Mouse (Mus musculus): ENCODE measurements around the gene Wnt3a.

Wnt3a gene

DNA sequence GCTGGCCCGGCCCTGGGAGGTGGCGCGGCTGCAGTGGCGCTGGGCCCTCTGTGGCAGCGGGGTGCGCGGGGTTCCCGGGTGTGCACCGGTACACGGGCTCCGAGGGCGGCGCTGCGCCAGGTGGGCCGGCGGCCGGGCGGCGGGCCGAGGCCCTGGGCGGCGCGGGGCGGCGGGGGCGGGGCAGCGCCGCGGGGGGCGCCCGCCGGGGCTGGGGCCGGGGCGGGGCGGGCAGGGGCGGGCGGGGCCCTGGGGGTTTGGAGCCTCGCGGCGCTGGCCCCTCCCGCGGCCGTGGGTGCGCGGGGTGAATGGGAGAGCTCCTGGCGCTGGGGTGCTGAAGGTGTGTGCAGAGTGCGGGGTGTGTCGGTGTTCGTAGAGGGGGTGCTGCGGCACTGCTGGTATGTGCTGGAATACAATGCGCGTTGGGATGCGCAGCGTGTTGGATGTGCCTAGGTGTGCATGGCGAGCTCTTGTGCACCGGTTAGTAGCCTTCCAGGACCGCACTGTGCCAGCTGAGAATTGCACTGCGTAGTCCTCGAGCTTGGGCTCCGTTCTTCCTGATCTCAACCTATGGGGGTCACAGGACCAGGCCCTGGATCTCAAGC, at the start of gene Wnt3a:
Wnt3a (minus strand) TSS at position 51 of the 602 bp plus-strand sequence.
- in situ Hi-C loops (cut with MboI) = no loop called here

DNA sequence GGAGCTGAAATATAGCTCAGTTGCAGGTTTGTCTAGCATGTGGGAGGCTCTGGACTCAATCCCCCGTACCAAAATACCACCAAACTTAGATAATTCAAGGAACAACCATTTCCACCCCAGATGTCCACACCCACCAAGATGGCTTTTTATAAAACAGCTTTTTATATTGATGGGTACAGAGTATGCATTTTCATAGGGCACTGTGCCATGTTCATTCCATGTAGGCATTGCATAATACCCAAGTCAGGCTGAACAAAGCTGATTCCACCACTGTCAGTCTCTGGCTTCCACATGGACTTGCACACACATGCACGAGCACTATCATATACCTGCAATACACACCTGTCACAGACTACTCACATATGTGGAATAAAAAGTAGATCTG, 48.2 kb upstream of the Wnt3a start:
- in situ Hi-C loops (cut with MboI) = no loop called here

DNA sequence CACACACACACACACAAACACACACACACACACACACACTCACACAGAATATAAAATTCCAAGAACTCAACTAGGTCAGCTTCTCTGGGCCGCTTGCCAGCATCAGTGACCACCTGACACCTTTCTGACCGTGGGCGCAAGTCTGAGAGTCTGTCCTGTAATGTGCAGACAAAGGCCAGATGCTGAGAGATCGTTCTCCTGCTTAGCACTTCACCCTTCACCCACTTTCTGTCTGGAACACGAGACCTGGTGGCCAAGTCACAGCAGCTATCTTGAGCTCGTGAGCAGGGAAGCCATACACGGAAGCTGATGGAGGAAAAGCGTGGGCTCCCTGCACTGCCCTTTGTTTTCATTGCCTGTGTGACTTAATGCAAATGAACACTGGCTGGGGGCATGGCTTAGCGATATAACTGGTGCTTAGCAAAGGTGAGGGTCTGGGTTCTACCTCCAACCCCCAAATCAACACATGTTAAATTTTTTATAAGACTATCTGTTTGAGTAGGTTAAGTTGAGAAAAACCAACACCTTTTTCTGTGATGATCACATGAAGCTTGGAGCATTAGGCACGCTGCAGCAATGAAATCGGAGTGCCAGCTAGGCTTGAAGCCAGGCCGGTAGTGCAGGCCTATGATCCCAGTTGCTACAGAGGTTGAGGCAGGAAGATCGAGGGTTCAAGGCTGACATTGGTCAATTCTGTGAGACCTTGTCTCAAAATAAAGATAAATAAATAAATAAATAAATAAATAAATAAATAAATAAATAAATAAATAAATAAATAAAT, 47.6 kb upstream of the Wnt3a start:
- in situ Hi-C loops (cut with MboI) = no loop called here

DNA sequence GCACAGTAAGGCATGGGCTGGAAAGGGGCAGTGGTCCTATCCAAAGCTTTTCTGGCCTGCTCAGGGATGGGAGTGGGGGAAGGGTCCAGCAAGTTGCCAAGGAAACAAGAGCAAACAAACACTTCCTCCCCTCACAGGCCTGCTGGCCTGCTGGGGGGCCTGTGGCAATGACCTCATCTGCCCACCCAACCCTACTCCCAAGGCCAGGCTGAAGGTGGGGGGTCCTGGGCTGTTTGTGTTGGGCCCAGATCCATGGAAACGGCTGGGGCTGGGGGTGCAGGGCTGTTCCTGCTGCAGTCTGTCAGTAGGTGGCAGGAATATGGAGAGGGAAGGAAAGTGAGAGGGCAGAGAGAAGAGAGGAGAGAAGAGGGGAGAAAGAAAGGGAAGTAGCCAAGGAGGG, 45.8 kb upstream of the Wnt3a start:
- in situ Hi-C loops (cut with MboI) = no loop called here

DNA sequence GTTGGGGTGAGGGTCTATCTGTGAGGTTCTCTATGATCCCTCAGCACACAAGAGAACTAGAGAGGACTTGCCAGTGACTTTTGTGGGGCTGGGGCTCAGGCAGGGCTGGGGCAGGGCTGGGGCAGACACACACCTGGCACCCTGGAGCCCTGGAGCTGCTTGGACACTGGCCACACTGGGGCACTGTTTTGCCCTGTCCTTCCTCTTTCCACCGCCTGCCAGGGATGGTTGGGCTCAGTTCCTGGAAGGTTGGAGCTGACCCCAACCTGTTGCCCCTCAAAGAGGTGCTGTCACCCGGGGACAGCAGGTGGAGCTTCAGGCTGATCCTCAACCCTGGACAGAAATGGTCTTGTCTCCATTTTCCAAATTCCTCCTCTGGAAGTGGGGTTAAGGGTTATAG, 45.4 kb upstream of the Wnt3a start:
- in situ Hi-C loops (cut with MboI) = no loop called here

DNA sequence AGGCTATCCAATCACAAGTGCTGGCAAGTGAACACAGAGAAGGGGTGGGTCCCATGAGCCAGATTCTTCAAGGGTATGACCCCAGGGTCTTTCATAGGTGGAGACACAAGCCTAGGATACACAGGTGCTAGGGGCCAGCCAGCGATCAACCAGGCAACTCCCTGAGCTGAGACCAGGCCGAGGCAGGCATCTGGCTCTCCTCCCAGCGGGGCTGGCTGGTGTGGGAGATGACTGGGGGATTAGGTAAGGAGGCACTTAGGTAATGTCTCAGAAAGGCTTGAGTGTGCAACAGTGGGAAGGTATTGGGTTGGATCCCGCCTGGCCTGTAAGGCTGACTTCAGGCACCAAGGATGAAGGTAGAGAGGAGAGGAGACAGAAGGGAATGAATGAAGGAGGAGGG, 44.6 kb upstream of the Wnt3a start:
- in situ Hi-C loops (cut with MboI) = no loop called here

DNA sequence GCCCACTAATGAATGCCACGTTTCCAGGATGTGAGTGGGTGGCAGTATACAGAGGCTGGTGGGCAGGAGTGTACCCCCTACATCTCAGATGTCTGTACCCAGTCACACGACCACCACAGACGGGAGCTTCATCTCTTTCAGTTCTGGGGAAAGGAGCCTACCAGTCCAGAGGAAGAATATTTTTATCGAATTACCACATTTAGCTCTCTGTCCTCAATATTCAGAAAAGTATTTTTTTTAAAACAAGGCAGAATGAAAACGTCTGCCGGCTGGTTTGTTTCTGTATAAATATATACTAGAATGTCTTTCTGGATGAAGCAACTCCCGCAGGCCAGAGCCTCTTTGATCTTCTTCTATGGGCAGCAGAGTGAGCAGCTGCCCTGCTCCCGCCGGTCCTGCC, 42.4 kb upstream of the Wnt3a start:
- in situ Hi-C loops (cut with MboI) = no loop called here

DNA sequence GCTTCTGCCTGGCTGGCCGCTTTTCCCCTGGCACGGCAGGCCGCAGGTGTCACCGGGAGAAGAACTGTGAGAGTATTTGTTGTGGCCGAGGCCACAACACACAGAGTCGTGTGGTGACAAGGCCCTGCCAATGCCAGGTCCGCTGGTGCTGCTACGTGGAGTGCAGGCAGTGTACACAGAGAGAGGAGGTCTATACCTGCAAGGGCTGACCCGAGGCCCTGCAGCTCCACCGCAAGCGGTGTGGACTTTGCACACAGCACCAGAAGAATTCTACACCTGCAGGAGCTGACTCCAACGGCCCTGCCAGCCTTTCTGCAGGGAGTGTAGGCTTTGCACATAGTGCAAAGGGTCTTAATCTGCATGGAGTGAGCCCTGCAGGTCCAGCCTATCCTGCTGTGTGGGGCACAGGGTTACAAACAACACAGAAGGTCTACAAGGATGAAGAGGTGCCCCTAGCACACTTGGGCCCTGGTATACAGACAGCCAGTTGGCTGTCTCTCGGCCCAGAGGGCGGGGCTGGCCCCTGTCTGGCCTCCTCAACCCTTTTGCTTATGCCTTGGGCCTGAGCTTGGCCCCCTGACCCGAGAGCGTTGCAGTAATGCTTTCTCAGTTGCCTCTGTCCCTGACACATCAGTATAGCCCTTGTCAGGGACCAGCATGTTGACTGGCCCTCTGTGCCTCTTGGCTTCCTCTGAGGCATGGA, 40.8 kb upstream of the Wnt3a start:
- in situ Hi-C loops (cut with MboI) = no loop called here

DNA sequence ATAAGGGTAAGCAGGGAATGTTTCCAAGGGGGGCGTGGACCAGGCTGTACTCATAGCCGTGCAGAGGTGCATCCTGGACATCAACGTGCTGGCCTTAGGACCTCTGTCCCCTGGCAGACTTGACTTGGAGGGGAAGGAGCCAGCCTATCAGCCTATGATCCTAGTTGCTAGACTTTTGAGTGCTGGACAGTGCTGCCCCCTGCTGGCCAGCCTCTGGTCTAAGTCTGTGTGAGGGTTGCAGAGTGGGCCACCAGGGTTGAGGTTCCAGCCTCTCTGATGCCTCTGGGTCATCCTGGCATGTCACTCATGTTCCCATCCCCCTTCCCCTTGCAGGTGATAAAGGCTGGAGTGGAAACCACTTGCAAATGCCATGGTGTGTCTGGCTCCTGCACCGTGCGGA, 40.0 kb upstream of the Wnt3a start:
- in situ Hi-C loops (cut with MboI) = no loop called here

DNA sequence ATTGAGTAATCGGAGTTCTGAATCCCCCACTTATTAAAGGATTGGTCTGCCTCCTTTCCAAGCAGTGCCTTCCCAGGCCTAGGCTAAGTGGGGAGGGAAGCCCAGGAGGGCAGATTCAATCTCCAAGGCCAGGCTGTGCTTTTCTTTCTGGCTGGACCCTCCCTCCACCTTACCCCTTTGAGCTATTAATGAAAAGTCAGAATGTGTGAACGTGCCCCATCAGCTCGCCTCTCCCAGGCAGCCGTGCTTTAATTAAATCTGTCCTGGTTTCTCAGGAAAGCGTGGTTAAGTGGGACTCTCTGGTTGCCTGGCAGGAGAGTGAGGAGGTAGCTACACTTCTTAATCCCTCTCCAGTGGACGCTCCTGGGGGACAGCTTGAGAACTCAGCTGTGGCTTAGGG, 39.1 kb upstream of the Wnt3a start:
- in situ Hi-C loops (cut with MboI) = no loop called here

DNA sequence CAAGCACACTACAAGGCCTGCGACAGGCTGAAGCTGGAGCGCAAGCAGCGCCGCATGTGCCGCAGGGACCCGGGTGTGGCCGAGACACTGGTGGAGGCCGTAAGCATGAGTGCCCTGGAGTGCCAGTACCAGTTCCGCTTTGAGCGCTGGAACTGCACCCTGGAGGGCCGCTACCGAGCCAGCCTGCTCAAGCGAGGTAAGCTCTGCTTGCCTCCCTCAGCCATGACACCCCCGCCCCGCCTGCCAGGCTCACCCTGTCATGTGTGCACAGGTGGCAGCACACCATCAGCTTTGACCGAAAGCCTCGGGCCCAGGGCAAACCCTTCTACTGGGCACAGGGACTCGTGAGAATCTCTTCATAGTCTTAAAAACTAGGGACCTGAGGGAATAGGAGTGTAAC, 37.1 kb upstream of the Wnt3a start:
- in situ Hi-C loops (cut with MboI) = no loop called here

DNA sequence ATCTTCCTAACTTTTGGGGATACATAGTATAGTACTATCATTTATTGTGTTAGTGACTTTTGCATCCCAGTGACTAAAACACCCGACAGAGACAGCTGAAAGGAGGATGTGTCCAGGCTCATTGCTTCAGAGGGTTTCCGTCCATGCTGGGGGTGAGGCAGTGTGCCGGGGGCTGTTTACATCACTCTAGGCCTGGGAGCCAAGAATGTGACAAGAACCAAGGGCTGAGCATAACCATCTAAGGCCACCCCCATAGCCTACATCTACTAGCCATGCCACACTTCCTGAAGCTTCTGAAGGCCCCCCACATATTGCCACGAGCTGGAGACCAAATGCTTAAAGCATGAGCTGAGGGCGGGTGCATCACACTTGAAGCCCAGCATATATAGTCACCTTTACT, 34.2 kb upstream of the Wnt3a start:
- in situ Hi-C loops (cut with MboI) = no loop called here

DNA sequence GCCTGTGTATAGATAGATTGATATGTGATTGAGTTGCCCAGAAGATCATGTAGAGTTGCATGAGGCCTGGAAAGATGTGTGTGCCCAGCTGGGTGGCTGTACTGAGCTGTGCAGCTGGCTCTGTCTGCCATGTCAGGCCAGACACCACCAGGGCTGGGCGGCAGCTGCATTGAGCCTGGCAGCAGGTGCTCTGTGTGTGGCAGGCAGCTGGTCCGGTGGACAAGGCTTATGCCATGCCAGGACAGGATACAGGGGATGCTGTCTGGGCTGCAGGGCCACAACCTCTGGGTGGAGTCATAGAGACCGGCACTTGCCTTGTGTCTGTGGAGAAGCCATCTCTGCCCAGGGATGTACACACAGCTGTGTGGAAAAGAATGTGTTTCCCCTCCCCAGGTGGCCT, 32.4 kb upstream of the Wnt3a start:
- in situ Hi-C loops (cut with MboI) = no loop called here

DNA sequence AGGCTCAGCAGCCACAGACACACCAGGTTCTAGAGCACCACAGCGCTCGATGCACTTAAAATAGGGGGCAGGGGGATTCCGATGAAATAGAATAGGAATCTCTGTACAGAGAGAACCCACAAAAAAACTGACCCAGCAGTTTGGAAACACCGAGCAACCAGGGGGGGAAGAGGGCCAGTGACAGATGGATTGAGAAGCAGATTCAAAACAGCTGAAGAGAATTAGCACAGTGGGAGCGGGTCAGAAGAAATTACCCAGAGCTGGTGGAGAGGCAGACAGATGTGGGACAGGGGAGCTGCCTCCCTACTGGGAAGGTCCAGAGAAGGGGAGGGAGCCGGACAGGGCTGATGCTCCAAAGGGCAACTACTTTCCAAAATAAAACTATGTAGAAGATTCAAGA, 26.0 kb upstream of the Wnt3a start:
- in situ Hi-C loops (cut with MboI) = no loop called here

DNA sequence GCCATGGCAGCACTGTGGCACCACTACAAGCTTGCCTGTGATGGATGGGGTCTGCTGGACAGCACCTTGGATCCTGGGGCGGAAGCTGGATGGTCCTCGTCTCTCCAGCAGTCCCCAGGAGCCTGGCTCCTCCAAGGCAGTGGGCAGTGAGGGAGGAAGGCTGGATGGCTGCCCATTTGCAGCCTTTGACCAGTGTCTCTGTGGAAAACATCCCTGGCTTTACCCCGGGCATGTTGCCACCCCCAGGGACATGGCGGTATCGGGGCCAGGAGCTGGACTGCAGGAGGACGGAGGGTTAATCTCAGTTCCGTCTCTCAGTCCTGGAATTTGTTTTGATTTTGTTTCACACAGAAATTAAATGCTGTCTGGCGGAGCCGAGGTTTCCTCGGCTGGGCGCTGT, 23.4 kb upstream of the Wnt3a start:
- in situ Hi-C loops (cut with MboI) = no loop called here

DNA sequence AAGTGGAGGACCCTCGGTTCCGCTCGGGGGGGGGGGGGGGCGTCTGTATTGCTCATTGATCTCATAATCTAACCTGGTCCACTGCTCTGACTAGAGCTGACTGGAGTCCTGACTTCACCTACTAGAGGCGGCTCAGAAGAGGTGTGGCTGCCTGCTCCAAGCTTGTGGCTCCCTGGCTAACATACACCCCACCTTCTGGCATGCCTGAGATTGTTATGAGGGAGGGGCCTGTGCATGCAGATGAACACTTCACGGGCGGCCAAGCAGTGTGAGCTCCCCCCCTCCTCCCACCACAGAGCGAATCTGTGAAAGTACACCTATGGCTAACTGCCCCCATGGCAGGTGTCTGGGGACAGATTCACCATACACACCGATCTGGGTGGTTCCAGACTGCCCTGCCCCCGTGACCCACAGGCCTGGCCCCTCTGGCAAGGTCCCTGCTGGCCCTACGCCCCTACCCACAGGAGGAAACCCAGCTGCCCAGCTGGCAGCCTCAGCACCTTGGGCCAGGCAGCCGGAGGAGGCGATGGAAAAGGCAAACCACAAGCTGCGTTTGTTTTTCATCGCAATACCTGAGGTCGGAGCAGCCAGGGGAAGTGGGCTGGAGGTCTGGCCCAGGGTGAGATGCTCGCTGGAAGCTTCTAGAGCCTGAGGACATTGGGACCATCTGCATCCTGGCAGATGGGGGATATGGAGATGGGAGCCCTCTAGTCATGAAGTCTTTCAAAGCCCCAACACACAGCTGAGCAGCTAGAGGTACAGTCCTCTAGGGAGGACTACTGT, 22.7 kb upstream of the Wnt3a start:
- in situ Hi-C loops (cut with MboI) = no loop called here

DNA sequence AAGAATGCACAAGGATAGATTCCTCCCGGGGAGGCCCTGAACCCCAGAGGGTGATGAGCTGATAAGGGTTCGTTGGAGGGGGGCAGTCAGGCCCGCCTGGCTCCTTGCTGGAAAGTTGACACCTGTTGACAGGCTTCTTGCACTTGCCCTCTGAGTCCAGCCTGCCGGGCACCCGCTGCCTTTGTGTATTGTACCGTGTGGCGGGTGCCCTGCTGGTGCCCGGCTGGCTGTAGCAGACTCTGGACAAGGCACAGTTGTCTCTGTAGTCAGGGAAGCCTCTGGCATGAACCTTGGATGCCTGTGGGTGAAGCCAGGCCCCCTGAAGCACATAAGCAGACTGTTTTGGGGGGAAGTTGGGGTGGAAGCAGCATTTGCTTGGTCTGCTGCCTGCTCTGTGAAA, 21.9 kb upstream of the Wnt3a start:
- in situ Hi-C loops (cut with MboI) = no loop called here

DNA sequence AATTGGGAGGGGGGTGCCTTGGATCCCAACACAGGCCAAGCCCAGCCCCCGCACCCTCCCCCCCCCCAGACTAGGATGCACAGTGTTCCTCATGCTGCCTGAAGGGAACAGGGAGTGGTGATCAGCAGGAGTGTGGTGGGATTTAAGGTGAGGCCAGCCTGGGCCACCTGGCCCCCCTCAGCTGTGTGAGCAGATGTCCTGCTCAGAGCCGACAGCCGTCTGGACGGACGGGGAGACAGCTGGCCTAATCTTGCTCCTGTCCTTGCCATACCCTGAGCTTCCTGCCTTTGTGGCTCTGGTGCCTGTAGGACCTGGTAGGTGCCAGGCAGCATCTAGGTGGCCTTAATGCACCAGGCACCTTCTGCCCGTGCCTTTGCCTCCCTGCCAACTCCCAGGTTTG, 21.5 kb upstream of the Wnt3a start:
- in situ Hi-C loops (cut with MboI) = no loop called here

DNA sequence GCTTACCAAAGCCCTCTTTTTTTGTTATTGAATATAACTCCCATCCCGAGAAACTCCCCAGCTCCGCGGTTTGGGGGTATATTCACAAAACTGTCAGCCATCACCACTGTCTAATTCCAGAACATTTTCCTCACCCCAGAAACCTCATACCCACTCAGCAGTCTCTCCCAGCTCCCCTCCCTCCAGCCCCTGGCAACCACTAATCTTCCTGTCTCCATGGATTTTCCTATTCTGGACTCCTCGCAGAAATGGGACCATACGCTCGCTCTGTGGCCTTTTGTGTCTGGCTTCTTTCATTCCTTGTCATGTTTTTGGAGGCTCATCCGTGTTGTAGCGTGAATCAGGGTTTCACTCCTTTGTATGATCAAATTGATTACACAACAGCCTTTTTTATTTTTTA, 19.4 kb upstream of the Wnt3a start:
- in situ Hi-C loops (cut with MboI) = no loop called here

DNA sequence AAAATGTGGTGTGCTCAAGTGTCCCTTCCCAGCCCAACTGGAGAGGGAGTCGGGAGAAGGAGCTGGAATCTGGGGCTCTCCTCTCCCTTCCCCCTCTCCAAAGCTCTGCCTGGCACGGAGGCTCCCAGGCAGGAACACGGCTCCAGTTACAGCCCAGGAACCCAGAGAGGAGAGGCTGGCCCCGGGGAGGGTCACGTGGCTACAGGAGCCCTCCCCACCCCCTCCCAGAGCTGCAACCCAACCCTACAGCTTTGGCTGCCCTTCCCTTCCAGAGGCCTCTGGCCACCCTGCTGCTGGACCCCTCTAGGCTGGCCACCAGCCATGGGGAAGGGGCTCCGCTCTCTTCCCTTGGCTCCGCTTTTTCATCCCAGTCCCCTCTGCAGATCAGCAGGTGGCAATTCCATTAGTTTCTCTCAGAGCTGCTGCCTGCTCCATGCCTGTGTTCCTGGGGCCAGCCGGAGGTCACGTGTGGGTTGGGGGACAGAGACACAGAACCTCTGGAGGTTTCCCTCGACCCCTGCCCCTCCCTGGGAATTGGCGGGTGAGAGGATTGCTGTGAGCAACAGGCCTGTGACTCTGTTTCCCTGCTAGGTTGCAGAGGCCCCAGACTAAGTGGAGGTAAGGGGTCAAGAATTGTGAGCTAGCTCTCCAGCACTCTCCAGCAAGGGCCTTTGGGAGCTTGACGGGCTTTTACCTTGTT, 18.7 kb upstream of the Wnt3a start:
- in situ Hi-C loops (cut with MboI) = no loop called here

DNA sequence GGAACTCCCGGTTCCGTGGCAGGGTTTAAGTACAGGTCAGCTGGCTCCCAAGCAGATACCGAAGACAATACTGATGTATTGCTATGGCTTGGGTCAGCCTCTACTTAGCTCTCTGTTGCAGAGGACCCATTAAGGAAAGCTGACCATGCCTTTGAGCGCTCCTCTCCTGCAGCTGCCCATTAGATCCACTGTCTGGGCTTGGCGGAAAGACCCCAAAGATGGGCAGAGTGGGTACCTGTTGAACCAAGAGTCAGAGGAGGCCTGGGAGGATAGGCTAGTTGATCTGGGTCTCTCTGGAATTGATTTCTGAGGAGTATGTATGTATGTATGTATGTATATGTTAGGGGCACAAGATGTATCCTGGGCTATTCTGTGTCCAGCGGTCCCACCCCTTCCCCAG, 18.1 kb upstream of the Wnt3a start:
- in situ Hi-C loops (cut with MboI) = no loop called here

DNA sequence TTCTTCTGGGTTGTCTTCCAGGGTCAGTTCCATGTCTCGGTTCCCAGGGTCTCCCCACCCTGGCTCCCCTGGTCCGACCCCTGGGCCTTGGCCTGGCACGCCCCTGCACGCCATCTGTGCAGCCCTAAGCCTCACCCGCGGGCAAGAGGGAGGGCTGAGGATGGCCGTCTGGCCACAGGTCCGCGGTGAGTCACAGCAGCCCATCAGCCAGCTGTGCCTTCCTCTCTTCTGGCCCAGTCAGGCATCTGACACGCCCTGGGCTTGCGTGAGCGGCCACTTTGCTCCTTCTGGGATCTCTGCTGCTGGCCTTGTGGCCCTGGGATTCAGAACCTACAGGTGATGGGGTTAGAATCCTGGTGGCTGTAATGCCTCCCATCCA, 17.6 kb upstream of the Wnt3a start:
- in situ Hi-C loops (cut with MboI) = no loop called here
